Mouse (Mus musculus) left cerebral cortex, adult 9 months (tissue): ENCODE measurements around the gene H2-K1.

Source experiments
- DNase-seq, 2 experiments: peaks; one replicate each; pipeline ENCODE4 v3.0.0; 2022; ENCODE audit warnings: low spot score in 2 of 2

Gene H2-K1

GRCm38 (mm10) chr17:34000150-34000537 is at the start of gene H2-K1:
TSS of gene H2-K1 (minus strand) at chr17:34000347.
- peak; percentile 47 to 84 for DNase-seq

GRCm38 (mm10) chr17:34047404-34048050 is 47.4 kb upstream of the H2-K1 start:
- DNase-seq: no peak

- no peak for DNase-seq
These were observed 45.8 kb upstream of the H2-K1 start for GRCm38 (mm10) chr17:34045941-34046340.

GRCm38 (mm10) chr17:34039562-34040450 is 39.7 kb upstream of the H2-K1 start:
- DNase-seq: peak in 1 of 2 experiments; percentile 31

- peak in 1 of 2 experiments; percentile 34 for DNase-seq
These were observed 38.9 kb upstream of the H2-K1 start, which contains the start of gene Col11a2 for GRCm38 (mm10) chr17:34038878-34039561. TSS of gene Col11a2 (plus strand) at chr17:34039437.

- DNase-seq: peak in 1 of 2 experiments; percentile 63
These were observed 38.3 kb upstream of the H2-K1 start for GRCm38 (mm10) chr17:34038440-34038839.

- no peak for DNase-seq
These were observed 37.1 kb upstream of the H2-K1 start for GRCm38 (mm10) chr17:34037241-34037640.

GRCm38 (mm10) chr17:34036647-34037046 is 36.5 kb upstream of the H2-K1 start:
- DNase-seq: peak in 1 of 2 experiments; percentile 24

GRCm38 (mm10) chr17:34035517-34035916 is 35.4 kb upstream of the H2-K1 start:
- no peak for DNase-seq

GRCm38 (mm10) chr17:34034064-34034463 is 33.9 kb upstream of the H2-K1 start:
- peak in 1 of 2 experiments; percentile 76 for DNase-seq

- DNase-seq: peak in 1 of 2 experiments; percentile 29
These were observed 33.3 kb upstream of the H2-K1 start for GRCm38 (mm10) chr17:34033441-34033840.

GRCm38 (mm10) chr17:34032806-34033205 is 32.7 kb upstream of the H2-K1 start:
- DNase-seq: peak in 1 of 2 experiments; percentile 21

- peak in 1 of 2 experiments; percentile 58 for DNase-seq
These were observed 32.1 kb upstream of the H2-K1 start for GRCm38 (mm10) chr17:34032174-34032632.

- DNase-seq: peak; percentile 95 to 98
These were observed 31.5 kb upstream of the H2-K1 start, which contains the start of the genes Slc39a7 and Rxrb for GRCm38 (mm10) chr17:34031465-34032173. TSS of gene Slc39a7 (minus strand) at chr17:34031682. TSS of gene Rxrb (plus strand) at chr17:34031812.

- peak in 1 of 2 experiments; percentile 9 for DNase-seq
These were observed 30.7 kb upstream of the H2-K1 start for GRCm38 (mm10) chr17:34030861-34031326.

GRCm38 (mm10) chr17:34029890-34030595 is 29.9 kb upstream of the H2-K1 start:
- DNase-seq: no peak

GRCm38 (mm10) chr17:34029150-34029889 is 29.2 kb upstream of the H2-K1 start:
- DNase-seq: no peak

- DNase-seq: no peak
These were observed 28.5 kb upstream of the H2-K1 start for GRCm38 (mm10) chr17:34028501-34029149.

GRCm38 (mm10) chr17:34027656-34028223 is 27.6 kb upstream of the H2-K1 start, which contains the start of gene H2-Ke6:
TSS of gene H2-Ke6 (minus strand) at chr17:34028060.
- peak in 1 of 2 experiments; percentile 93 for DNase-seq
